Mouse (Mus musculus) heart, postnatal 0 days (tissue): ENCODE results near the gene Dclk1. TPM values are rescaled to one million over a fixed set of nuclear protein-coding genes. Genes with fewer than 3 reads are reported as not detected.

Experiments
- ATAC-seq: fragments of 200-750 bp; cut with Nextera tagmentation; 2 replicates; pipeline ENCODE4 v1.8.0; 2017; ENCODE audit warnings: low read depth, moderate number of reproducible peaks, moderate library complexity; ENCODE audit not compliant: insufficient read depth
- DNase-seq: peaks from one replicate; pipeline ENCODE4 v3.0.0-alpha.2; 2016; ENCODE audit warnings: low spot score
- H3K27ac ChIP-seq: fragments of 300-500 bp; sonication (generic); 2 replicates; pipeline ENCODE4 v1.5.1; 2014; ENCODE audit warnings: low read depth, mild to moderate bottlenecking
- H3K27me3 ChIP-seq: fragments of 300-500 bp; sonication (generic); 2 replicates; pipeline ENCODE4 v1.6.1; 2014; ENCODE audit warnings: low read length, mixed read lengths; ENCODE audit not compliant: control insufficient read depth, insufficient read depth
- H3K36me3 ChIP-seq: fragments of 300-500 bp; sonication (generic); replicated peaks from 2 replicates; pipeline ENCODE4 v1.6.1; 2014; ENCODE audit warnings: low read length, mixed read lengths; ENCODE audit not compliant: control insufficient read depth, insufficient read depth
- H3K4me1 ChIP-seq: fragments of 300-500 bp; sonication (generic); 2 replicates; pipeline ENCODE4 v1.6.1; 2014; ENCODE audit warnings: antibody characterized with exemption; ENCODE audit not compliant: control insufficient read depth, insufficient read depth
- H3K4me2 ChIP-seq: fragments of 300-500 bp; sonication (generic); 2 replicates; pipeline ENCODE4 v1.6.1; 2014; ENCODE audit warnings: low read depth, mild to moderate bottlenecking, low read length, moderate library complexity
- H3K4me3 ChIP-seq: fragments of 300-500 bp; sonication (generic); 2 replicates; pipeline ENCODE4 v1.5.1; 2014; ENCODE audit warnings: low read depth, low read length
- H3K9ac ChIP-seq: fragments of 300-500 bp; sonication (generic); replicated peaks from 2 replicates; pipeline ENCODE4 v1.6.1; 2014; ENCODE audit warnings: low read depth, low read length, mixed read lengths
- H3K9me3 ChIP-seq: fragments of 300-500 bp; sonication (generic); replicated peaks from 2 replicates; pipeline ENCODE4 v1.6.1; 2016; ENCODE audit warnings: low read length; ENCODE audit not compliant: control insufficient read depth
- CTCF ChIP-seq: IDR thresholded peaks from 2 replicates; pipeline ENCODE4 v1.5.1; 2016; ENCODE audit warnings: antibody characterized with exemption, control low read depth, low read depth
- EP300 ChIP-seq: IDR thresholded peaks from 2 replicates; pipeline ENCODE4 v1.6.1; 2016; ENCODE audit warnings: antibody characterized with exemption, low read depth
- WGBS: fragments of 180-500 bp; shearing (Covaris S2); extraction: QIAGEN DNeasy Blood & Tissue Kit; methylation state at CpG from one replicate; pipeline ENCODE4 v1.1.7; 2014; 5-methylcytosine and 5-hydroxymethylcytosine counted together
- polyA plus RNA-seq: library from polyadenylated mRNA; unstranded; fragments of >200 nt; fragmentation: Nextera tagmentation; extraction: Ambion mirVana; gene quantifications from 2 replicates; pipeline ENCODE4 v1.2.1, GENCODE M21; 2015
- total RNA-seq: library from RNA; depleted of rRNA; stranded (reverse); fragments of >200 nt; gene quantifications from 2 replicates; pipeline ENCODE4 v1.2.3, GENCODE M21; 2014; ENCODE audit warnings: low replicate concordance

The Dclk1 gene
- total and polyA plus RNA-seq, 2 experiments from 2014 or later = 4.9 to 18.7 TPM

DNA sequence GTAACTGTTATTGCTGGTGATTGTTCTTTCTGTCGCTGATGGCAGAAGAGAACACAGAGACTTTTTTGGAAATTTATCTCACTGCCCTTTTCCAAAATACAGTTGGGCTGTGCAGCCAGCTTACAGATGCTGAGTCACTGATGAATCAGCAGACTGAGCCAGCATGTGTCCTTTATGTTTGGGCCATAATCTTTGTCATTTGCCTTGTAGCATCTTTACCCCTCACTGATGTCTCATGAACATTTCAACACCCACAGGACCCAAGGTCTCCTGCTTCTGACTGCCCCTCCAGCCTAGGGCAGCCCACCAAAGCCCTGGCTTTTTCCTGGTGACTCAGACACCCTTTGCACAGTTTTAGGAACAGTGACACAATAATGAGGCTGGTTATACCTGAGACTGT lies 159.1 kb downstream of the Dclk1 start:
- Histone ChIP-seq H3K9me3 (no peaks in the 10 kb centered on the region), H3K36me3 (no peaks in the 10 kb centered on the region), H3K9ac (no peak overlapping the region), H3K27ac (no peak overlapping the region), H3K4me2 (no peak overlapping the region), H3K4me1 (no peaks in the 10 kb centered on the region), H3K27me3 (no peaks in the 10 kb centered on the region), H3K4me3 (no peak overlapping the region)
- TF ChIP-seq CTCF (no peak), EP300 (no peak)
- ATAC-seq (no peak; the same call in 1 of the 2 replicates), DNase-seq (peak; percentile 18)
- WGBS = 51% methylated on average over 1 of the region's 1 CpGs

DNA sequence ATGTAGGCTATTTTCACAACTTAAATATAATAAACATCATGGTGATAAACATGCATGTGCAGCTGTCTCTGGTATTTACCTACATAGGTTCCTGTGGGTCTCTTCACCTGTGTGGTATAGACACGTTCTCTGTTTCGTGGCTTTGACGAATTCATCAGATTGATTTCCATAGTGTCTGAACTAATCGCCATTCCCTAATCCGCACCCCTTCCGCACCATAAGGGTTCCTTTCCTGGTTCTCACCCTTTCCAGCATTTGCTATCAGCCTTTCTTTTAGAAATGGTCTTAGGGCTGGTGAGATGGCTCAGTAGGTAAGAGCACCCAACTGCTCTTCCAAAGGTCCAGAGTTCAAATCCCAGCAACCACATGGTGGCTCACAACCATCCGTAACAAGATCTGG lies 162.6 kb downstream of the Dclk1 start:
- 91% methylated on average over 7 of the region's 7 CpGs for WGBS
- Histone ChIP-seq H3K4me2 (no peak overlapping the region), H3K27me3 (no peaks in the 10 kb centered on the region), H3K4me3 (no peak overlapping the region), H3K4me1 (no peaks in the 10 kb centered on the region), H3K9me3 (no peaks in the 10 kb centered on the region), H3K27ac (no peak overlapping the region), H3K36me3 (no peaks in the 10 kb centered on the region), H3K9ac (no peak overlapping the region)
- no peak for TF ChIP-seq CTCF
- TF ChIP-seq EP300 = no peak
- DNase-seq (no peak), ATAC-seq (no peak)

DNA sequence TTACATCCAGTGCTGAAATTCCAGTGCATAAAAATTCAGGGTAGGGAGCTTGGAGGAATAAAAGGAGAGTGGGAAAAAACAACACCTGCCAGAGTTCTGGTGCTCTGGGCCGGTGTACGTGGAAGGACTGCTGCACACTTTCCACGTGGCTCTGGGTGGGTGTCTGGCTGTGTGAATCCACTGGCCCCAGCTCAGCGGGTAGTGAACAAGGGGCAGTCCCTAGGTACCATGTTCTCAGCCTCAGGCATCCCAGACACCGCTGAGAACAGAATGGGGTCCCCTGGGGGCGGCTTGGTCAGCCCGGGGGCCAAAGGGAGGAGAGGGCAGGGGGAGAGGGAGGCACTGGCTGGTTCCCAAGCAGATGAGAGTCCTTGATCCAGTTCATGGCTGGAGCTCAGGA lies 164.5 kb downstream of the Dclk1 start:
- H3K4me1 ChIP-seq = no peaks in the 10 kb centered on the region
- H3K27me3 ChIP-seq = no peaks in the 10 kb centered on the region
- ATAC-seq (no peak), DNase-seq (no peak)
- H3K9me3 ChIP-seq = no peaks in the 10 kb centered on the region
- no peak overlapping the region for H3K4me3 ChIP-seq
- H3K36me3 ChIP-seq = no peaks in the 10 kb centered on the region
- H3K9ac ChIP-seq = no peak overlapping the region
- H3K27ac ChIP-seq = no peak overlapping the region
- TF ChIP-seq EP300 (no peak), CTCF (no peak)
- WGBS = 76% methylated on average over 7 of the region's 7 CpGs
- no peak overlapping the region for H3K4me2 ChIP-seq

DNA sequence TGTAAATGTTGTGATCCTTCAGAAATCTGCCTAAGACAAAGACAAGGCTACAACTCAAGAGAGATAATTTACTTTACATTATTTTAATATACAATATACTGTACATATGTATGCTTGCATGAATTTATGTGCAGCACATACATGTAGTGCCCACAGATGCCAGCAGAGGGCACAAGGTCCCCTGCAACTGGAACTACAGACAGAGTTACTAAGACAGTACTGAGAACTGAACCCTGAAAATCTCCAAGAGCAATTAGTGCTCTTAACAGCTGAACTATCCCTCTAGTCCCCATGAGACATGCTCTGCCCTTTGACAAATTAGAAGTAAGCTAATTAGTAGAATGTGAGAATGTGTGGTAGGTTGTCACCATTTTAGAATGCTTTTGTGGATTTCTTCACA lies 169.4 kb downstream of the Dclk1 start:
- DNase-seq (no peak), ATAC-seq (no peak)
- Histone ChIP-seq H3K27ac (no peak overlapping the region), H3K4me3 (no peak overlapping the region), H3K4me2 (no peak overlapping the region), H3K27me3 (no peaks in the 10 kb centered on the region), H3K4me1 (no peaks in the 10 kb centered on the region), H3K9me3 (no peaks in the 10 kb centered on the region), H3K36me3 (no peaks in the 10 kb centered on the region), H3K9ac (no peak overlapping the region)
- TF ChIP-seq CTCF (no peak), EP300 (no peak)

GRCm38 (mm10) chr3:55415527-55415950 lies 173.4 kb downstream of the Dclk1 start:
- no peaks in the 10 kb centered on the region for H3K4me1 ChIP-seq
- 22% methylated on average over 14 of the region's 14 CpGs for WGBS
- 0 out of 2 replicates have a peak overlapping the region, but pooled peaks have one; percentile 0 for H3K4me3 ChIP-seq
- DNase-seq (no peak), ATAC-seq (peak; percentile 30; the same call in 1 of the 2 replicates)
- H3K4me2 ChIP-seq = peak overlapping the region; percentile 26
- H3K9ac ChIP-seq = no peak overlapping the region
- H3K36me3 ChIP-seq = no peaks in the 10 kb centered on the region
- TF ChIP-seq EP300 = no peak
- TF ChIP-seq CTCF = no peak
- H3K27me3 ChIP-seq = no peaks in the 10 kb centered on the region
- no peak overlapping the region for H3K27ac ChIP-seq
- no peaks in the 10 kb centered on the region for H3K9me3 ChIP-seq

DNA sequence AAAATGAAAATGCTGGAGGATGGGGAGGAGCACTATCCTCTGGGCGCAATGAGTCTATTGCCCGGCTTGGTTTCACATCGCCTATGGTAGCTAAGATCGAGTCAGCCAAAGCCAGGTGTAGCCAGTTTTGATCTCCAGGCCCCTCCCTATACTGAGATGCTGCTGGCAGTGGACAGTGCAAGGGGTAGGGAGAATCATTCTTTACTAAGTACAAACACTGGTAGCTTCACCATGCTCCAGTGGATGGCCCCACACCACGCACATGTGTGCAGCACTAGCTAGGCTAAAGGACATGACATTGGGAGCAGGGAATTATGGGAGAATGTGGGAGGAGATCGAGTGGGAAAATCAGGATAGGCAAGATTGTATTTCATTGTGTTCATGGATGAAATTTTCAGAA lies 176.7 kb downstream of the Dclk1 start:
- no peak for ATAC-seq
- Histone ChIP-seq H3K4me2 (no peak overlapping the region), H3K9me3 (no peaks in the 10 kb centered on the region), H3K9ac (no peak overlapping the region), H3K4me1 (no peaks in the 10 kb centered on the region), H3K27me3 (no peaks in the 10 kb centered on the region), H3K27ac (no peak overlapping the region), H3K36me3 (no peaks in the 10 kb centered on the region), H3K4me3 (no peak overlapping the region)
- TF ChIP-seq CTCF = no peak
- WGBS = 75% methylated on average over 6 of the region's 6 CpGs
- no peak for DNase-seq
